ENCODE assay signal across 25 mouse cellular contexts in the genomic region with DNA sequence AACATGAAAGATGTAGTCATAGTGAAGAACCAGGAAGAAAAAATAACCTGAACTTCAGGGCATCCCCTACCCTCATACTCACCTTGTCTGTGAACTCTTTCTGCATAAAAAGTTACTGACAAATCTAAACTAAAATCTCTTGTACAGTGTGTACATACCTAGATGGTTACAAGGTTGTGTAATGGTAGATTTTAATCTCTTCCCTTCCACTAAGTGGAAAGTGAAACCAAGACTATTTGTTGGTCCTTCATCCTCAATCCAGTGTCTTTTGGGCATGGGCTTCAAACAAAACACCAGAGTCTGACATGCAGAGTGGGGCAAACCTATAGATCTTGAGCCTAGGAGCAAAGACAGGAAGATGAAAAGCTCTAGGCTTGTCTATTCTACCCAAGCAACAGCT. TPM values are rescaled to one million over a fixed set of nuclear protein-coding genes. Genes with fewer than 3 reads are reported as not detected.
DNase-seq lines count a peak whose midpoint lies in the region; ATAC-seq and TF ChIP-seq lines count a peak whose summit lies in the region.
"Had no signal": no experiment of that assay in that cellular context is flagged by ENCODE, and none has a peak within 500 bp of the region (broad histone marks: within the 10 kb centered on the region; RNA-seq: fewer than 3 reads in every experiment).

No protein-coding gene starts in this region.

- H3K4me1 ChIP-seq in midbrain, embryonic 15.5 days = no peaks in the 10 kb centered on the region
- no peaks in the 10 kb centered on the region for H3K4me1 ChIP-seq in midbrain, postnatal 0 days (ENCODE audit: insufficient read depth, low read length)
- H3K4me1 ChIP-seq: embryonic facial prominence, embryonic 15.5 days; heart, embryonic 12.5 days; hindbrain, embryonic 13.5 days; intestine, embryonic 15.5 days; limb, embryonic 12.5 days; liver, embryonic 12.5 days had no signal

- no peaks in the 10 kb centered on the region for H3K27me3 ChIP-seq in midbrain, embryonic 15.5 days (replicated peaks)
- H3K27me3 ChIP-seq in midbrain, postnatal 0 days (ENCODE audit: insufficient read depth, low read length) = no peaks in the 10 kb centered on the region
- H3K27me3 ChIP-seq: embryonic facial prominence, embryonic 15.5 days; hindbrain, embryonic 13.5 days; intestine, embryonic 15.5 days; limb, embryonic 12.5 days; liver, embryonic 12.5 days had no signal

- no peak for DNase-seq in midbrain, postnatal 0 days (ENCODE audit: low spot score)
- peak; percentile 75 for DNase-seq in CD4-positive helper T cell, adult 2 months (ENCODE audit: low read depth, low spot score)
- DNase-seq in left cerebral cortex, adult 11 months (ENCODE audit: low spot score) = no peak
- DNase-seq in MN1 (ENCODE audit: low spot score) = no peak
- DNase-seq: adrenal gland, adult 8-10 months; gastrocnemius, postnatal 14 days; lung, adult 2 months had no signal

- no peaks in the 10 kb centered on the region for H3K9me3 ChIP-seq in midbrain, embryonic 15.5 days
- no peaks in the 10 kb centered on the region for H3K9me3 ChIP-seq in midbrain, postnatal 0 days (ENCODE audit: low read length)
- H3K9me3 ChIP-seq: embryonic facial prominence, embryonic 15.5 days; G1E; heart, embryonic 12.5 days; hindbrain, embryonic 13.5 days; intestine, embryonic 15.5 days; limb, embryonic 12.5 days; liver, embryonic 12.5 days had no signal

- no peaks in the 10 kb centered on the region for H3K36me3 ChIP-seq in midbrain, embryonic 15.5 days (replicated peaks)
- no peaks in the 10 kb centered on the region for H3K36me3 ChIP-seq in midbrain, postnatal 0 days (ENCODE audit: insufficient read depth, low read length)
- H3K36me3 ChIP-seq: embryonic facial prominence, embryonic 15.5 days; G1E; heart, embryonic 12.5 days; hindbrain, embryonic 13.5 days; intestine, embryonic 15.5 days; limb, embryonic 12.5 days; liver, embryonic 12.5 days had no signal

- no peak overlapping the region for H3K9ac ChIP-seq in midbrain, embryonic 15.5 days
- H3K9ac ChIP-seq in midbrain, postnatal 0 days (replicated peaks; ENCODE audit: low read length, poor library complexity, severe bottlenecking) = no peak overlapping the region
- H3K9ac ChIP-seq: embryonic facial prominence, embryonic 15.5 days; forebrain, postnatal 0 days; heart, embryonic 12.5 days; hindbrain, embryonic 13.5 days; intestine, embryonic 15.5 days; limb, embryonic 12.5 days; liver, embryonic 12.5 days had no signal

- no peak overlapping the region for H3K4me3 ChIP-seq in midbrain, embryonic 15.5 days
- H3K4me3 ChIP-seq in midbrain, postnatal 0 days (ENCODE audit: low read depth, low read length) = no peak overlapping the region
- H3K4me3 ChIP-seq: embryonic facial prominence, embryonic 15.5 days; heart, embryonic 12.5 days; hindbrain, embryonic 13.5 days; intestine, embryonic 15.5 days; layer of hippocampus, adult 2 months; limb, embryonic 12.5 days; liver, embryonic 12.5 days had no signal

- peak; percentile 30; the same call in 1 of the 2 replicates for ATAC-seq in midbrain, embryonic 15.5 days (replicated peaks)
- ATAC-seq in midbrain, postnatal 0 days (ENCODE audit: low FRiP score) = no peak
- peak; percentile 49 for ATAC-seq in CD4-positive, CD25-positive, alpha-beta regulatory T cell, adult 4 months
- ATAC-seq in inflammation-experienced regulatory T-cells, adult 6 months = peak; percentile 34
- ATAC-seq: liver, embryonic 12.5 days had no signal

- no peak overlapping the region for H3K4me2 ChIP-seq in midbrain, embryonic 15.5 days
- H3K4me2 ChIP-seq in midbrain, postnatal 0 days (ENCODE audit: low read depth, low read length, poor library complexity, severe bottlenecking) = no peak overlapping the region
- H3K4me2 ChIP-seq: embryonic facial prominence, embryonic 15.5 days; heart, embryonic 12.5 days; hindbrain, embryonic 13.5 days; intestine, embryonic 15.5 days; limb, embryonic 12.5 days; liver, embryonic 12.5 days had no signal

- H3K27ac ChIP-seq in midbrain, embryonic 15.5 days = no peak overlapping the region
- H3K27ac ChIP-seq in midbrain, postnatal 0 days (ENCODE audit: low read depth, low read length) = no peak overlapping the region
- H3K27ac ChIP-seq: embryonic facial prominence, embryonic 15.5 days; hindbrain, embryonic 13.5 days; intestine, embryonic 15.5 days; layer of hippocampus, adult 2 months; limb, embryonic 12.5 days; liver, embryonic 12.5 days had no signal

- TF ChIP-seq CTCF in midbrain, postnatal 0 days (IDR thresholded peaks at IDR 0.05) = no peak

RNA-seq across cellular contexts. Expression of a gene that starts 33.2 kb away (rescaled TPM):
- polyA plus RNA-seq in midbrain, embryonic 15.5 days (2015; fragmentation: Nextera tagmentation; extraction: Ambion mirVana) = 0.67 and 0.78 TPM in 2 replicates
- 1.2 and 1.4 TPM in 2 replicates for total RNA-seq in midbrain, postnatal 0 days (2014; rRNA removed)
- polyA plus RNA-seq in midbrain, postnatal 0 days (2015; fragmentation: Nextera tagmentation; extraction: Ambion mirVana) = 0.91 and 0.93 TPM in 2 replicates
- polyA plus RNA-seq in CD4-positive, CD25-positive, alpha-beta regulatory T cell, adult 4 months (2017; shearing (Covaris generic)) = 100 to 1,000 TPM; 189 to 222 TPM
- 100 to 1,000 TPM; 110 to 379 (median 324) TPM for polyA plus RNA-seq in inflammation-experienced regulatory T-cells, adult 6 months (2017; shearing (Covaris generic))

RNA-seq across cellular contexts. Expression of a gene that starts 43.0 kb away (rescaled TPM):
- polyA plus RNA-seq in midbrain, embryonic 15.5 days (2015; fragmentation: Nextera tagmentation; extraction: Ambion mirVana) = not detected in 2 replicates
- not detected in 2 replicates for total RNA-seq in midbrain, postnatal 0 days (2014; rRNA removed)
- polyA plus RNA-seq in midbrain, postnatal 0 days (2015; fragmentation: Nextera tagmentation; extraction: Ambion mirVana) = not detected in 2 replicates
- polyA plus RNA-seq in CD4-positive, CD25-positive, alpha-beta regulatory T cell, adult 4 months (2017; shearing (Covaris generic)) = under 1 TPM; 0.49 to 0.51 TPM
- polyA plus RNA-seq in inflammation-experienced regulatory T-cells, adult 6 months (2017; shearing (Covaris generic)) = under 1 TPM in 2 of 3 experiments, not detected in 1; 0.46 to 0.67 TPM
- total RNA-seq: adrenal gland, adult 8-10 months; forebrain, postnatal 0 days; G1E; gastrocnemius, postnatal 14 days; heart, adult 18-20 months; heart, postnatal 10 days; layer of hippocampus, adult 2 months; layer of hippocampus, postnatal 25 days; left cerebral cortex, postnatal 10 days had no signal
- polyA plus RNA-seq: embryonic facial prominence, embryonic 15.5 days; forebrain, postnatal 0 days; G1E; heart, embryonic 12.5 days; hindbrain, embryonic 13.5 days; limb, embryonic 12.5 days; liver, embryonic 12.5 days; lung, adult 2 months; midbrain, embryonic 16.5 days; neural tube, embryonic 14.5 days had no signal

Comparison
In these comparisons a context has a peak if more than half of its experiments do, and no peak if none do; other contexts are left out.
1. RNA of a gene that starts 33.2 kb away (polyA plus RNA-seq): 110 to 379 TPM in inflammation-experienced regulatory T-cells, adult 6 months and 189 to 222 TPM in CD4-positive, CD25-positive, alpha-beta regulatory T cell, adult 4 months; 0.91 to 0.93 TPM in midbrain, postnatal 0 days and 0.67 to 0.78 TPM in midbrain, embryonic 15.5 days; every median in the first group is over 10 times any median in the second.